In the genomic region with DNA sequence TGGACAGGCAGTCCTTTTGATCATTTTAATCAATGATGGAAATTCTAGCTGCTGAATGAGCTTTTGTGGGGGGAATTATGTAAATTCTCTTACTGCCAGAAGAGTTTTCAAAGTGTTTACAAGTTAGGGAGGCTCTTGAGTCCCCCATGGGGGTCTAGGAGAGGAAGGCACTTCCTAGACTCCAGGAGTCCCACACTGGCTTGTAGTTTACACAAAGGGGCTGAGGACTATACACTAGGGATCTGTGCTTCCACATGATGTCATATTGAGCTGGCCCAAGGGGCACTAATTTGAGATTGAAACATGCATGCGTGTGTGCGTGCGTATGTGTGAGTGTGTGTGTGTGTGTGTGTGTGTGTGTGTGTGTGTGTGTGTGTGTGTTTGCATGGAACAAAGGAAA, we compare ENCODE assay signal across 7 mouse cellular contexts. TPM values are rescaled to one million over a fixed set of nuclear protein-coding genes. Genes with fewer than 3 reads are reported as not detected.
A peak's percentile ranks its signal among the peaks of the same experiment; 100 is the strongest.
DNase-seq lines count a peak whose midpoint lies in the region; ATAC-seq and TF ChIP-seq lines count a peak whose summit lies in the region.

No protein-coding gene starts in this region.

- ATAC-seq in lung, embryonic 14.5 days (ENCODE audit: insufficient read depth): peak; percentile 48
- peak; percentile 62 for ATAC-seq in forebrain, embryonic 15.5 days (replicated peaks)
- ATAC-seq in limb, embryonic 14.5 days (ENCODE audit: low FRiP score, low read depth): no peak
- ATAC-seq in stomach, embryonic 14.5 days (ENCODE audit: insufficient number of reproducible peaks, insufficient read depth, low FRiP score, low read depth): 0 out of 2 replicates have a peak, but pooled peaks have one; percentile 39

- H3K4me3 ChIP-seq in lung, embryonic 14.5 days (ENCODE audit: low read depth, low read length): peak overlapping the region; percentile 47
- H3K4me3 ChIP-seq in lung, adult 2 months (replicated peaks; ENCODE audit: extremely low read depth, low read depth, low read length): no peak overlapping the region
- peak overlapping the region; percentile 54 for H3K4me3 ChIP-seq in forebrain, embryonic 15.5 days
- H3K4me3 ChIP-seq in limb, embryonic 14.5 days (replicated peaks; ENCODE audit: low read length): peak overlapping the region; percentile 55
- peak overlapping the region; percentile 42 for H3K4me3 ChIP-seq in stomach, embryonic 14.5 days (ENCODE audit: low read depth, low read length)

- peak overlapping the region; percentile 56 for H3K9ac ChIP-seq in lung, embryonic 14.5 days
- H3K9ac ChIP-seq in forebrain, embryonic 15.5 days (replicated peaks): peak overlapping the region; percentile 62
- peak overlapping the region; percentile 44 for H3K9ac ChIP-seq in limb, embryonic 14.5 days (ENCODE audit: low read depth, low read length, severe bottlenecking)
- peak overlapping the region; percentile 37 for H3K9ac ChIP-seq in stomach, embryonic 14.5 days (replicated peaks; ENCODE audit: low read depth, low read length)

- peak overlapping the region; percentile 65 for H3K4me2 ChIP-seq in lung, embryonic 14.5 days
- peak overlapping the region; percentile 66 for H3K4me2 ChIP-seq in forebrain, embryonic 15.5 days (replicated peaks)
- H3K4me2 ChIP-seq in limb, embryonic 14.5 days (replicated peaks; ENCODE audit: low read depth, low read length, severe bottlenecking): peak overlapping the region; percentile 70
- peak overlapping the region; percentile 59 for H3K4me2 ChIP-seq in stomach, embryonic 14.5 days (replicated peaks; ENCODE audit: low read depth, low read length)

- H3K27ac ChIP-seq in lung, embryonic 14.5 days (ENCODE audit: low read depth): peak overlapping the region; percentile 78
- peak overlapping the region; percentile 92 for H3K27ac ChIP-seq in forebrain, embryonic 15.5 days (replicated peaks)
- H3K27ac ChIP-seq in limb, embryonic 14.5 days (replicated peaks; ENCODE audit: low read depth, low read length): peak overlapping the region; percentile 84
- H3K27ac ChIP-seq in stomach, embryonic 14.5 days (ENCODE audit: low read length): peak overlapping the region; percentile 55

- WGBS in lung, embryonic 14.5 days: 66% methylated on average over 3 of the region's 3 CpGs
- WGBS in lung, adult 2 months: 54% methylated on average over 3 of the region's 3 CpGs
- WGBS in forebrain, embryonic 15.5 days: 28% methylated on average over 3 of the region's 3 CpGs
- WGBS in limb, embryonic 14.5 days: 65% methylated on average over 3 of the region's 3 CpGs
- WGBS in stomach, embryonic 14.5 days: 56% methylated on average over 3 of the region's 3 CpGs

- TF ChIP-seq POLR2A in lung, adult 2 months (IDR thresholded peaks at IDR 0.05; ENCODE audit: borderline replicate concordance, extremely low read depth, low read depth, low read length): no peak
- no peak for TF ChIP-seq POLR2A in limb, embryonic 14.5 days (IDR thresholded peaks at IDR 0.05; ENCODE audit: borderline replicate concordance, extremely low read depth, insufficient read depth, insufficient read length)

- DNase-seq in lung, embryonic 14.5 days: no peak
- no peak for DNase-seq in lung, adult 2 months
- peak; percentile 43 for DNase-seq in limb, embryonic 14.5 days (ENCODE audit: low spot score)
- DNase-seq in urinary bladder, postnatal 10 days (ENCODE audit: low spot score): no peak
- no peak for DNase-seq in urinary bladder, postnatal 14 days (ENCODE audit: low spot score)

- no peak for TF ChIP-seq CTCF in lung, embryonic 14.5 days (IDR thresholded peaks at IDR 0.05; ENCODE audit: low read depth)
- TF ChIP-seq CTCF in lung, adult 2 months (IDR thresholded peaks at IDR 0.05; ENCODE audit: insufficient read depth, low read length): no peak

- H3K4me1 ChIP-seq in lung, embryonic 14.5 days (ENCODE audit: insufficient read depth): no peaks in the 10 kb centered on the region
- peaks cover 7% of the 10 kb centered on the region for H3K4me1 ChIP-seq in lung, adult 2 months (ENCODE audit: control insufficient read depth, insufficient read depth, low read length)
- H3K4me1 ChIP-seq in forebrain, embryonic 15.5 days: peaks cover 23% of the 10 kb centered on the region
- peaks cover 30% of the 10 kb centered on the region for H3K4me1 ChIP-seq in limb, embryonic 14.5 days (ENCODE audit: control insufficient read depth, insufficient read depth, low read length)
- H3K4me1 ChIP-seq in stomach, embryonic 14.5 days (ENCODE audit: control insufficient read depth, insufficient read depth, low read length): peaks cover 7% of the 10 kb centered on the region; the same call in 1 of the 2 replicates

- H3K9me3 ChIP-seq in lung, embryonic 14.5 days (ENCODE audit: low read depth, low read length): no peaks in the 10 kb centered on the region
- H3K9me3 ChIP-seq in forebrain, embryonic 15.5 days: no peaks in the 10 kb centered on the region
- H3K9me3 ChIP-seq in limb, embryonic 14.5 days (ENCODE audit: control insufficient read depth, low read length): no peaks in the 10 kb centered on the region
- no peaks in the 10 kb centered on the region for H3K9me3 ChIP-seq in stomach, embryonic 14.5 days (ENCODE audit: control insufficient read depth, low read depth, low read length)

- H3K27me3 ChIP-seq in lung, embryonic 14.5 days (ENCODE audit: insufficient read depth, low read length): no peaks in the 10 kb centered on the region
- H3K27me3 ChIP-seq in forebrain, embryonic 15.5 days: no peaks in the 10 kb centered on the region
- no peaks in the 10 kb centered on the region for H3K27me3 ChIP-seq in limb, embryonic 14.5 days (ENCODE audit: control insufficient read depth, insufficient read depth, low read length)
- H3K27me3 ChIP-seq in stomach, embryonic 14.5 days (ENCODE audit: control insufficient read depth, insufficient read depth, low read length): no peaks in the 10 kb centered on the region

- no peaks in the 10 kb centered on the region for H3K36me3 ChIP-seq in lung, embryonic 14.5 days (ENCODE audit: insufficient read depth)
- H3K36me3 ChIP-seq in forebrain, embryonic 15.5 days: no peaks in the 10 kb centered on the region
- H3K36me3 ChIP-seq in limb, embryonic 14.5 days (ENCODE audit: control insufficient read depth, insufficient read depth, low read length): no peaks in the 10 kb centered on the region
- H3K36me3 ChIP-seq in stomach, embryonic 14.5 days (ENCODE audit: control insufficient read depth, insufficient read depth, low read length): no peaks in the 10 kb centered on the region

RNA-seq across cellular contexts. Expression of a gene that starts 0.7 kb away (rescaled TPM):
- polyA plus RNA-seq in lung, embryonic 14.5 days (2014; fragmentation: Nextera tagmentation; extraction: Ambion mirVana): 17.7 and 18.8 TPM in 2 replicates
- polyA plus RNA-seq in lung, adult 2 months (2012; rRNA removed): 18.8 and 35.7 TPM in 2 replicates
- polyA plus RNA-seq in forebrain, embryonic 15.5 days (2015; fragmentation: Nextera tagmentation; extraction: Ambion mirVana): 14.9 and 17.4 TPM in 2 replicates
- 14.9 and 17.9 TPM in 2 replicates for polyA plus RNA-seq in limb, embryonic 14.5 days (2012; rRNA removed)
- polyA plus RNA-seq in limb, embryonic 14.5 days (2014; fragmentation: Nextera tagmentation; extraction: Ambion mirVana): 13.2 and 18.9 TPM in 2 replicates
- polyA plus RNA-seq in stomach, embryonic 14.5 days (2014; fragmentation: Nextera tagmentation; extraction: Ambion mirVana): 14.1 and 18.0 TPM in 2 replicates

RNA-seq across cellular contexts. Expression of a gene that starts 29.1 kb away (rescaled TPM):
- 0.29 TPM in 1 of 2 replicates, not detected in the other for polyA plus RNA-seq in lung, embryonic 14.5 days (2014; fragmentation: Nextera tagmentation; extraction: Ambion mirVana)
- 1,586 and 1,614 TPM in 2 replicates for polyA plus RNA-seq in lung, adult 2 months (2012; rRNA removed)
- not detected in 2 replicates for polyA plus RNA-seq in forebrain, embryonic 15.5 days (2015; fragmentation: Nextera tagmentation; extraction: Ambion mirVana)
- 0.24 and 0.33 TPM in 2 replicates for polyA plus RNA-seq in limb, embryonic 14.5 days (2012; rRNA removed)
- polyA plus RNA-seq in limb, embryonic 14.5 days (2014; fragmentation: Nextera tagmentation; extraction: Ambion mirVana): 0.25 and 0.52 TPM in 2 replicates
- polyA plus RNA-seq in stomach, embryonic 14.5 days (2014; fragmentation: Nextera tagmentation; extraction: Ambion mirVana): 0.62 and 0.63 TPM in 2 replicates

Comparison
In these comparisons a context has a peak if more than half of its experiments do, and no peak if none do; other contexts are left out.
1. RNA of a gene that starts 29.1 kb away (polyA plus RNA-seq): 1,586 to 1,614 TPM in lung, adult 2 months; 0.62 to 0.63 TPM in stomach, embryonic 14.5 days, 0.24 to 0.52 TPM in limb, embryonic 14.5 days, 0.29 TPM in lung, embryonic 14.5 days and not detected in forebrain, embryonic 15.5 days; every median in the first group is over 100 times any median in the second.
2. Peak in every context shown above with its lines, with median percentiles within 50 percentile points of each other: H3K27ac ChIP-seq, H3K4me2 ChIP-seq and H3K9ac ChIP-seq.